8 mouse cellular contexts compared by ENCODE assay signal in the genomic region with DNA sequence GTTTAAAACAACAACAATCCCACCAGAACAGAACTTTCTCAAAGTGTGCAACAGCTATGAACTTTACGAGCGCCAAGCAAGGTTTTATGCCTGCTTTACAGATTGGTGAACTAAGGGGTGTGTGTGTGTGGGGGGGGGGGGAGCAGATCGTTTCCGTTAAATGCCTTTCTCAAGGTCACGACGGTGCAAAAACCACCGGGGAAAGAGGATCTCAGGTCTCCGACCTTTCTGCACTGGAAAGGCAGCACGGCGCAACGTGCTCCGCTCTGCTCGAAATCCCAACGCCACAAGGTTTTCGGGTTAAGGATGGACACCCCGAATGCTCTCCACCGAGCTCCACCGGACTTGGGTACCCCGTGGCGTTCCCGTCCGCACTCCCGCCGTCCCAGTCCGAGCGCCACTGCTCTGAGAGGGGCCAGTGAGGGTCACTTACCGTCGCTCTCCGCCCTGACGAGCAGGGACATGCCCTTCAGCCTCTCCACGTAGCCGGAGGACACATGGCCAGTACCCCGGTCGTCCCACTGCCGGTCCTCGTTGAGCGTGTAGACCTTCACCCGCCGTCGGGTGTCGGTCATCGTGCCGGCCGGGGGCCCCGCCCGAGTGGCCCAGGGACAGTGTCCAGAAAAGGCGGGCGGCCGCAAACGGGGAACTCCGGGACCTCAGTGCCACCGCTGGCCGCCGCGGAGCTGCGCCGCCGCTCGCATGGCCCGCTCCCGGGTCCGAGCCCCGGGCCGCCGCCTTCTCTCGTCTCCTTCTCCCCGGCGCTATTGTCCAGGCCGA. TPM values are rescaled to one million over a fixed set of nuclear protein-coding genes. Genes with fewer than 3 reads are reported as not detected.
DNase-seq lines count a peak whose midpoint lies in the region; ATAC-seq and TF ChIP-seq lines count a peak whose summit lies in the region.

No protein-coding gene starts in this region.

- H3K9me3 ChIP-seq in hindbrain, embryonic 13.5 days, result no peaks in the 10 kb centered on the region
- no peaks in the 10 kb centered on the region for H3K9me3 ChIP-seq in limb, embryonic 13.5 days
- H3K9me3 ChIP-seq in midbrain, embryonic 11.5 days (ENCODE audit: control insufficient read depth, low read length), result no peaks in the 10 kb centered on the region

- peak overlapping the region; percentile 94 for H3K4me2 ChIP-seq in hindbrain, embryonic 13.5 days
- peak overlapping the region; percentile 90 for H3K4me2 ChIP-seq in limb, embryonic 13.5 days (replicated peaks)
- peak overlapping the region; percentile 87 for H3K4me2 ChIP-seq in midbrain, embryonic 11.5 days

- peak overlapping the region; percentile 82 for H3K4me3 ChIP-seq in thymus, adult 2 months (ENCODE audit: control insufficient read depth, insufficient read depth, low read length)
- H3K4me3 ChIP-seq in hindbrain, embryonic 13.5 days, result peak overlapping the region; percentile 93
- peak overlapping the region; percentile 100 for H3K4me3 ChIP-seq in limb, embryonic 13.5 days
- peak overlapping the region; percentile 100 for H3K4me3 ChIP-seq in midbrain, embryonic 11.5 days (ENCODE audit: low read depth, low read length)

- peak; percentile 5 for ATAC-seq in hindbrain, embryonic 13.5 days (ENCODE audit: low FRiP score)
- ATAC-seq in limb, embryonic 13.5 days (ENCODE audit: low FRiP score, low read depth), result peak; percentile 8; the same call in 1 of the 2 replicates
- peak; percentile 38 for ATAC-seq in midbrain, embryonic 11.5 days (ENCODE audit: low FRiP score)

- no peak for TF ChIP-seq POLR2A in thymus, adult 2 months (IDR thresholded peaks at IDR 0.05; ENCODE audit: control insufficient read depth, extremely low read depth, insufficient read depth, low read length, poor library complexity)

- under 1% methylated on average over 66 of the region's 69 CpGs for WGBS in thymus, adult 2 months
- under 1% methylated on average over 69 of the region's 69 CpGs for WGBS in hindbrain, embryonic 13.5 days
- under 1% methylated on average over 68 of the region's 69 CpGs for WGBS in limb, embryonic 13.5 days
- under 1% methylated on average over 68 of the region's 69 CpGs for WGBS in midbrain, embryonic 11.5 days

- TF ChIP-seq CTCF in thymus, adult 2 months (IDR thresholded peaks at IDR 0.05; ENCODE audit: borderline replicate concordance, control insufficient read depth, extremely low read depth, insufficient read depth, low read length, poor library complexity), result no peak

- DNase-seq in thymus, adult 2 months, result peak; percentile 30
- DNase-seq in thymus, postnatal 4 days, result no peak
- DNase-seq in cerebellum, adult 9-10 months, result peak; percentile 43
- peak; percentile 26 for DNase-seq in gastrocnemius, adult 18-20 months (ENCODE audit: low spot score)
- no peak for DNase-seq in midbrain, embryonic 11.5 days (ENCODE audit: low spot score, missing footprints)
- peak; percentile 30 for DNase-seq in splenic B cell, adult 2 months (ENCODE audit: low read depth, low spot score)

- peak overlapping the region; percentile 99 for H3K9ac ChIP-seq in hindbrain, embryonic 13.5 days
- peak overlapping the region; percentile 100 for H3K9ac ChIP-seq in limb, embryonic 13.5 days
- peak overlapping the region; percentile 99 for H3K9ac ChIP-seq in midbrain, embryonic 11.5 days (ENCODE audit: low read length)

- H3K27me3 ChIP-seq in thymus, adult 2 months (ENCODE audit: control insufficient read depth, insufficient read depth, low read length), result no peaks in the 10 kb centered on the region
- no peaks in the 10 kb centered on the region for H3K27me3 ChIP-seq in hindbrain, embryonic 13.5 days
- no peaks in the 10 kb centered on the region for H3K27me3 ChIP-seq in limb, embryonic 13.5 days
- H3K27me3 ChIP-seq in midbrain, embryonic 11.5 days (ENCODE audit: control insufficient read depth, insufficient read depth, low read length), result no peaks in the 10 kb centered on the region
- no peaks in the 10 kb centered on the region for H3K27me3 ChIP-seq in splenic B cell, adult 2 months (ENCODE audit: control insufficient read depth, insufficient read depth, low read length, poor library complexity, severe bottlenecking)

- no peaks in the 10 kb centered on the region for H3K36me3 ChIP-seq in thymus, adult 2 months (ENCODE audit: control insufficient read depth, insufficient read depth, low read length)
- no peaks in the 10 kb centered on the region for H3K36me3 ChIP-seq in hindbrain, embryonic 13.5 days
- H3K36me3 ChIP-seq in limb, embryonic 13.5 days, result peaks cover 21% of the 10 kb centered on the region
- peaks cover 8% of the 10 kb centered on the region; the same call in 1 of the 2 replicates for H3K36me3 ChIP-seq in midbrain, embryonic 11.5 days (ENCODE audit: control insufficient read depth, insufficient read depth, low read length)
- no peaks in the 10 kb centered on the region for H3K36me3 ChIP-seq in splenic B cell, adult 2 months (ENCODE audit: control insufficient read depth, insufficient read depth, low read length, poor library complexity, severe bottlenecking)

- no peak overlapping the region for H3K27ac ChIP-seq in thymus, adult 2 months (ENCODE audit: control insufficient read depth, insufficient read depth, low read length)
- H3K27ac ChIP-seq in hindbrain, embryonic 13.5 days, result peak overlapping the region; percentile 99
- peak overlapping the region; percentile 98 for H3K27ac ChIP-seq in limb, embryonic 13.5 days
- peak overlapping the region; percentile 98 for H3K27ac ChIP-seq in midbrain, embryonic 11.5 days (ENCODE audit: low read depth, low read length)

- peaks cover 4% of the 10 kb centered on the region; the same call in 1 of the 2 replicates for H3K4me1 ChIP-seq in thymus, adult 2 months (replicated peaks; ENCODE audit: control insufficient read depth, insufficient read depth, low read length)
- peaks cover 34% of the 10 kb centered on the region for H3K4me1 ChIP-seq in hindbrain, embryonic 13.5 days (replicated peaks)
- H3K4me1 ChIP-seq in limb, embryonic 13.5 days, result peaks cover 22% of the 10 kb centered on the region
- peaks cover 14% of the 10 kb centered on the region; the same call in 1 of the 2 replicates for H3K4me1 ChIP-seq in midbrain, embryonic 11.5 days (ENCODE audit: control insufficient read depth, insufficient read depth, low read length)

RNA-seq across cellular contexts. Expression of a gene that starts 1.0 kb away (rescaled TPM):
- 25.6 and 34.9 TPM in 2 replicates for polyA plus RNA-seq in thymus, adult 2 months (2012; rRNA removed)
- 10 to 100 TPM; 17.7 to 18.5 TPM for total RNA-seq in gastrocnemius, adult 18-20 months (2021)
- polyA plus RNA-seq in hindbrain, embryonic 13.5 days (2015; fragmentation: Nextera tagmentation; extraction: Ambion mirVana), result 28.2 and 29.5 TPM in 2 replicates
- 36.6 and 39.3 TPM in 2 replicates for polyA plus RNA-seq in limb, embryonic 13.5 days (2015; fragmentation: Nextera tagmentation; extraction: Ambion mirVana)
- 68.5 and 71.3 TPM in 2 replicates for polyA plus RNA-seq in midbrain, embryonic 11.5 days (2014; fragmentation: Nextera tagmentation; extraction: Ambion mirVana)

RNA-seq across cellular contexts. Expression of a gene that starts 53.6 kb away (rescaled TPM):
- 75.0 and 87.7 TPM in 2 replicates for polyA plus RNA-seq in thymus, adult 2 months (2012; rRNA removed)
- total RNA-seq in gastrocnemius, adult 18-20 months (2021), result 10 to 100 TPM; 30.1 to 34.5 TPM
- polyA plus RNA-seq in hindbrain, embryonic 13.5 days (2015; fragmentation: Nextera tagmentation; extraction: Ambion mirVana), result 12.9 and 13.8 TPM in 2 replicates
- 2.9 and 3.7 TPM in 2 replicates for polyA plus RNA-seq in limb, embryonic 13.5 days (2015; fragmentation: Nextera tagmentation; extraction: Ambion mirVana)
- polyA plus RNA-seq in midbrain, embryonic 11.5 days (2014; fragmentation: Nextera tagmentation; extraction: Ambion mirVana), result 11.0 TPM in 2 replicates

Comparison
In these comparisons a context has a peak if more than half of its experiments do, and no peak if none do; other contexts are left out.
1. DNase-seq: peak in thymus, adult 2 months (single experiment), cerebellum, adult 9-10 months (single experiment), gastrocnemius, adult 18-20 months (single experiment) and splenic B cell, adult 2 months (single experiment); none in thymus, postnatal 4 days (single experiment) and midbrain, embryonic 11.5 days (single experiment).
2. Peak in every context shown above with its lines, with median percentiles within 50 percentile points of each other: H3K4me3 ChIP-seq, ATAC-seq, H3K4me2 ChIP-seq and H3K9ac ChIP-seq.